Mouse (Mus musculus): Measurements from ENCODE around the gene Vstm2b. TPM values are rescaled to one million over a fixed set of nuclear protein-coding genes. Genes with fewer than 3 reads are reported as not detected.

The Vstm2b gene
- polyA plus RNA-seq, 1 experiment from 2014 or later, result not detected

GRCm38 (mm10) chr7:40901201-40901600 is 3.1 kb downstream of the Vstm2b start:
- Histone ChIP-seq H3K4me2 (ENCODE audit: low read depth, low read length) (no peak overlapping the region), H3K27me3 (ENCODE audit: control insufficient read depth, insufficient read depth, low read depth, low read length) (peaks cover 60% of the 10 kb centered on the region), H3K9ac (ENCODE audit: low read depth, low read length) (no peak overlapping the region), H3K4me1 (ENCODE audit: control insufficient read depth, low read depth, low read length) (no peaks in the 10 kb centered on the region), H3K4me3 (ENCODE audit: low read depth, low read length) (no peak overlapping the region), H3K36me3 (ENCODE audit: control insufficient read depth, insufficient read depth) (no peaks in the 10 kb centered on the region), H3K9me3 (replicated peaks; ENCODE audit: control insufficient read depth, low read length) (no peaks in the 10 kb centered on the region), H3K27ac (ENCODE audit: low read length) (no peak overlapping the region)
- 2% methylated on average over 16 of the region's 16 CpGs for WGBS (ENCODE audit: insufficient replicate concordance)
- ATAC-seq (ENCODE audit: low read depth), result no peak

DNA sequence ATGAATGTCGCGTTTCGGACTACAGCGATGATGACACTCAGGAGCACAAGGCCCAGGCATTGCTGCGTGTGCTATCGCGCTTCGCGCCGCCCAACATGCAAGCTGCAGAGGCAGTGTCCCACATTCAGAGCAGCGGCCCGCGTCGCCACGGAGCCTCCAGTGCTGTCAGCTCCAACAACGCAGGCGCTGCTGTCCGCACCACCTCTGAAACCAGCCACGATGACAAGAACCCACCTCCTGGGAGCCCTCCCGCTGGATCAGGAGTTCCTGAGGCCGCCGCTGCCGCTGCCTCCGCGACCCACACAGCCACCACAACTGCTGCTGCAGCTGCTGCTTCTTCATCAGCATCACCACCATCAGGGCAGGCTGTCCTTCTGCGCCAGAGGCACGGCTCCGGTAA is 4.4 kb downstream of the Vstm2b start:
- ATAC-seq (ENCODE audit: low read depth), result no peak
- WGBS (ENCODE audit: insufficient replicate concordance), result 17% methylated on average over 28 of the region's 28 CpGs
- Histone ChIP-seq H3K9me3 (replicated peaks; ENCODE audit: control insufficient read depth, low read length) (no peaks in the 10 kb centered on the region), H3K4me2 (ENCODE audit: low read depth, low read length) (no peak overlapping the region), H3K4me1 (ENCODE audit: control insufficient read depth, low read depth, low read length) (no peaks in the 10 kb centered on the region), H3K27me3 (ENCODE audit: control insufficient read depth, insufficient read depth, low read depth, low read length) (peaks cover 56% of the 10 kb centered on the region), H3K36me3 (ENCODE audit: control insufficient read depth, insufficient read depth) (no peaks in the 10 kb centered on the region), H3K9ac (ENCODE audit: low read depth, low read length) (no peak overlapping the region), H3K4me3 (ENCODE audit: low read depth, low read length) (no peak overlapping the region), H3K27ac (ENCODE audit: low read length) (no peak overlapping the region)

DNA sequence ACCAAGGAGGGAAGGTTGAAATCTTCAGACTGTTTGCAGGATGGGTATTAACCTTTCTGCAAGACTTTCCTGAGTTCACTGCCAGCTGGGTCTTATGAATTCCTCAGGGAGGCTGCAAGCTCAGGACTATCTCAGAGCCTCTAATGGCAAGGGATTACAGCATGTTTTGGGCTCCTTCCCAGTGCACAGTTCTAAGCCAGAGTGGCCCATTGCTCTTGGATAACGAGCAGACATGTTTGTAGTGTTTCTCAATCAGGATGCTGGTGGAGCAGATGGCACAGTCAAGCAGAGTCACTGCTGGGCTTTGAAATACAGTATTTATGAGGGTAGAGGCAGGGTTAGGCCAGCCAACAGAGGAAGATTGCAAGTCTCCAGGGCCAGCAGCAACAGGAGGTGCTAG is 8.4 kb downstream of the Vstm2b start:
- Histone ChIP-seq H3K4me2 (ENCODE audit: low read depth, low read length) (no peak overlapping the region), H3K4me1 (ENCODE audit: control insufficient read depth, low read depth, low read length) (no peaks in the 10 kb centered on the region), H3K27me3 (ENCODE audit: control insufficient read depth, insufficient read depth, low read depth, low read length) (peaks cover 17% of the 10 kb centered on the region), H3K4me3 (ENCODE audit: low read depth, low read length) (no peak overlapping the region), H3K27ac (ENCODE audit: low read length) (no peak overlapping the region), H3K9ac (ENCODE audit: low read depth, low read length) (no peak overlapping the region), H3K9me3 (replicated peaks; ENCODE audit: control insufficient read depth, low read length) (no peaks in the 10 kb centered on the region), H3K36me3 (ENCODE audit: control insufficient read depth, insufficient read depth) (no peaks in the 10 kb centered on the region)
- WGBS (ENCODE audit: insufficient replicate concordance), result 38% methylated on average over 1 of the region's 1 CpGs
- no peak for ATAC-seq (ENCODE audit: low read depth)

GRCm38 (mm10) chr7:40916761-40917160 is 18.6 kb downstream of the Vstm2b start:
- Histone ChIP-seq H3K4me2 (ENCODE audit: low read depth, low read length) (no peak overlapping the region), H3K4me3 (ENCODE audit: low read depth, low read length) (no peak overlapping the region), H3K27me3 (ENCODE audit: control insufficient read depth, insufficient read depth, low read depth, low read length) (no peaks in the 10 kb centered on the region), H3K9me3 (replicated peaks; ENCODE audit: control insufficient read depth, low read length) (no peaks in the 10 kb centered on the region), H3K9ac (ENCODE audit: low read depth, low read length) (no peak overlapping the region), H3K4me1 (ENCODE audit: control insufficient read depth, low read depth, low read length) (no peaks in the 10 kb centered on the region), H3K36me3 (ENCODE audit: control insufficient read depth, insufficient read depth) (no peaks in the 10 kb centered on the region), H3K27ac (ENCODE audit: low read length) (no peak overlapping the region)
- WGBS (ENCODE audit: insufficient replicate concordance), result 59% methylated on average over 3 of the region's 3 CpGs
- no peak for ATAC-seq (ENCODE audit: low read depth)

DNA sequence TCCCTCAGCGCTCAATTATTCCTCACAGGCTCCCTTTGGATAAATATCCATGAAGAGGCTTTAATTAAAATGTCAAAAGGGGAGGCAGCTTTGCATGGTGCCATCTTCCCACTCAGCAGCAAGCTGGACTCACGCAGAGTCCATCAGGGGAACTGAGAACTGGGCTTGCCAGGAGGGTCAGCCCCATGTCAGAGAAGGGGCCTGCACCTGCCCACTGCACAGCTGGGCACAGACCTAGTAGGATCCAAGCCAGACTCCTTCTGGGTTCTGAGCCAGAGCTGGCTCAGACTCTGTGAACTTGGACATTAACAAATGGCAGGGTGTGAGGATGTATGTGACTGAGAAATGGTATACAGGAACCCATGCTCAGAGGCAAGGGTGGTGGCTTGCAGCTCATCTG is 22.0 kb downstream of the Vstm2b start:
- Histone ChIP-seq H3K4me1 (ENCODE audit: control insufficient read depth, low read depth, low read length) (no peaks in the 10 kb centered on the region), H3K27me3 (ENCODE audit: control insufficient read depth, insufficient read depth, low read depth, low read length) (no peaks in the 10 kb centered on the region), H3K36me3 (ENCODE audit: control insufficient read depth, insufficient read depth) (no peaks in the 10 kb centered on the region), H3K4me2 (ENCODE audit: low read depth, low read length) (no peak overlapping the region), H3K4me3 (ENCODE audit: low read depth, low read length) (no peak overlapping the region), H3K9me3 (replicated peaks; ENCODE audit: control insufficient read depth, low read length) (no peaks in the 10 kb centered on the region), H3K9ac (ENCODE audit: low read depth, low read length) (no peak overlapping the region), H3K27ac (ENCODE audit: low read length) (no peak overlapping the region)
- 57% methylated on average over 2 of the region's 2 CpGs for WGBS (ENCODE audit: insufficient replicate concordance)
- ATAC-seq (ENCODE audit: low read depth), result no peak

DNA sequence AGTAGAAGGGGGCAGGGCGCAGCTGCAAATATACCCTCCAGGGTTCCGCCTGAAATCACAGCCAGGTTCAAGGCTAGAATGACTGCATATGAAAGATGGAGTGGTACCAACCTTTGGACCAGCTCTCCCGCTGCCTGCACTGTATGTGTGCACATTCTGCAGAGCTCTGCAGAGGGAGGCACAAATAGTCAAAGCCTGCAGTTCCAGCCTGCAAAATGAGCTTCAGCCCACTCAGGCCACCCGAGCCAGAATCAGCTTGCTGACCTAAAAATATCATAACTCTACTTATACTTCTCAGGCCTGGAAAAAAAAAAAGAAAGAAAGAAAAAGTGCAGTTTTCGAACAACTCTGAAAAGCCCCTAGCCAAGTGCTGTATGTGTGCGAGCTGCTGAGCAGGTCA is 23.2 kb downstream of the Vstm2b start:
- H3K4me2 ChIP-seq (ENCODE audit: low read depth, low read length), result no peak overlapping the region
- H3K9me3 ChIP-seq (replicated peaks; ENCODE audit: control insufficient read depth, low read length), result no peaks in the 10 kb centered on the region
- H3K4me1 ChIP-seq (ENCODE audit: control insufficient read depth, low read depth, low read length), result no peaks in the 10 kb centered on the region
- no peak overlapping the region for H3K9ac ChIP-seq (ENCODE audit: low read depth, low read length)
- 55% methylated on average over 6 of the region's 6 CpGs for WGBS (ENCODE audit: insufficient replicate concordance)
- no peaks in the 10 kb centered on the region for H3K36me3 ChIP-seq (ENCODE audit: control insufficient read depth, insufficient read depth)
- no peak overlapping the region for H3K4me3 ChIP-seq (ENCODE audit: low read depth, low read length)
- no peak for ATAC-seq (ENCODE audit: low read depth)
- H3K27ac ChIP-seq (ENCODE audit: low read length), result no peak overlapping the region
- no peaks in the 10 kb centered on the region for H3K27me3 ChIP-seq (ENCODE audit: control insufficient read depth, insufficient read depth, low read depth, low read length)

DNA sequence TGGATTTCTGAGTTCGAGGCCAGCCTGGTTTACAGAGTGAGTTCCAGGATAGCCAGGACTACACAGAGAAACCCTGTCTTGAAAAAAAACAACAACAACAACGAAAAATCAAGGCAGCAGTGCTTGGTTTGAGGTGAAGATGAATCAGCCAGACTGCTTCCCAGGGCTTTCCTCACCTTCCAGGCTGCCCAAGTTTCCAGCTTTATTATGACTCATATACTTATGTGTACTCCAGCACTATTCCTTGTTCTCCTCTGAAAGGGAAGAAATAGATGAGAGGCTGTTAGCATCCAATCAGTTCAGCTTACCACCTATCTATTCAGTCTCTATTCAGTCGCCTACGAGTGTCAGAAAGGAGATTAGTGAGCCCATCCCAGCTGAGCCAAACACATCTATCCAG is 24.7 kb downstream of the Vstm2b start:
- WGBS (ENCODE audit: insufficient replicate concordance), result 44% methylated on average over 4 of the region's 4 CpGs
- Histone ChIP-seq H3K36me3 (ENCODE audit: control insufficient read depth, insufficient read depth) (no peaks in the 10 kb centered on the region), H3K4me1 (ENCODE audit: control insufficient read depth, low read depth, low read length) (no peaks in the 10 kb centered on the region), H3K9me3 (replicated peaks; ENCODE audit: control insufficient read depth, low read length) (no peaks in the 10 kb centered on the region), H3K4me2 (ENCODE audit: low read depth, low read length) (no peak overlapping the region), H3K27ac (ENCODE audit: low read length) (no peak overlapping the region), H3K9ac (ENCODE audit: low read depth, low read length) (no peak overlapping the region), H3K4me3 (ENCODE audit: low read depth, low read length) (no peak overlapping the region), H3K27me3 (ENCODE audit: control insufficient read depth, insufficient read depth, low read depth, low read length) (no peaks in the 10 kb centered on the region)
- no peak for ATAC-seq (ENCODE audit: low read depth)

GRCm38 (mm10) chr7:40928391-40928790 is 30.3 kb downstream of the Vstm2b start:
- no peaks in the 10 kb centered on the region for H3K27me3 ChIP-seq (ENCODE audit: control insufficient read depth, insufficient read depth, low read depth, low read length)
- WGBS (ENCODE audit: insufficient replicate concordance), result 47% methylated on average over 2 of the region's 2 CpGs
- H3K4me2 ChIP-seq (ENCODE audit: low read depth, low read length), result no peak overlapping the region
- no peaks in the 10 kb centered on the region for H3K36me3 ChIP-seq (ENCODE audit: control insufficient read depth, insufficient read depth)
- no peak overlapping the region for H3K9ac ChIP-seq (ENCODE audit: low read depth, low read length)
- no peaks in the 10 kb centered on the region for H3K9me3 ChIP-seq (replicated peaks; ENCODE audit: control insufficient read depth, low read length)
- H3K4me1 ChIP-seq (ENCODE audit: control insufficient read depth, low read depth, low read length), result no peaks in the 10 kb centered on the region
- H3K4me3 ChIP-seq (ENCODE audit: low read depth, low read length), result no peak overlapping the region
- no peak for ATAC-seq (ENCODE audit: low read depth)
- H3K27ac ChIP-seq (ENCODE audit: low read length), result no peak overlapping the region

GRCm38 (mm10) chr7:40936617-40937212 is 38.6 kb downstream of the Vstm2b start:
- ATAC-seq (ENCODE audit: low read depth), result no peak
- WGBS (ENCODE audit: insufficient replicate concordance), result 41% methylated on average over 4 of the region's 4 CpGs

More at GRCm38 (mm10) chr7:40936617-40937212, 38.6 kb downstream of the Vstm2b start:
- no peaks in the 10 kb centered on the region for H3K27me3 ChIP-seq (ENCODE audit: control insufficient read depth, insufficient read depth, low read depth, low read length)
- no peak overlapping the region for H3K27ac ChIP-seq (ENCODE audit: low read length)
- no peak overlapping the region for H3K9ac ChIP-seq (ENCODE audit: low read depth, low read length)
- no peak overlapping the region for H3K4me3 ChIP-seq (ENCODE audit: low read depth, low read length)
- no peaks in the 10 kb centered on the region for H3K4me1 ChIP-seq (ENCODE audit: control insufficient read depth, low read depth, low read length)
- H3K9me3 ChIP-seq (replicated peaks; ENCODE audit: control insufficient read depth, low read length), result no peaks in the 10 kb centered on the region
- no peak overlapping the region for H3K4me2 ChIP-seq (ENCODE audit: low read depth, low read length)
- no peaks in the 10 kb centered on the region for H3K36me3 ChIP-seq (ENCODE audit: control insufficient read depth, insufficient read depth)
